Mouse (Mus musculus) hindbrain, embryonic 14.5 days (tissue): Measurements from ENCODE around the gene Atp8a2. TPM values are rescaled to one million over a fixed set of nuclear protein-coding genes. Genes with fewer than 3 reads are reported as not detected.
"Not testable (repeated sequence)": the region's sequence is repeated elsewhere in the genome, so short reads cannot be mapped to it uniquely, and the experiment has no call there.

Source experiments
- ATAC-seq: fragments of 200-750 bp; cut with Nextera tagmentation; 2 replicates; pipeline ENCODE4 v1.8.0; 2017; ENCODE audit warnings: moderate number of reproducible peaks, mild to moderate bottlenecking, moderate TSS enrichment, moderate library complexity; ENCODE audit not compliant: low FRiP score
- DNase-seq: peaks from one replicate; pipeline ENCODE4 v3.0.0-alpha.2; 2015; ENCODE audit warnings: low spot score
- H3K27ac ChIP-seq: fragments of 300-500 bp; sonication (generic); 2 replicates; pipeline ENCODE4 v1.5.1; 2014; ENCODE audit warnings: mild to moderate bottlenecking, moderate library complexity
- H3K27me3 ChIP-seq: fragments of 300-500 bp; sonication (generic); 2 replicates; pipeline ENCODE4 v1.6.1; 2014; ENCODE audit warnings: mild to moderate bottlenecking, low read length, mixed read lengths; ENCODE audit not compliant: control insufficient read depth, insufficient read depth
- H3K36me3 ChIP-seq: fragments of 300-500 bp; sonication (generic); replicated peaks from 2 replicates; pipeline ENCODE4 v1.6.1; 2014; ENCODE audit not compliant: control insufficient read depth, insufficient read depth
- H3K4me1 ChIP-seq: fragments of 300-500 bp; sonication (generic); replicated peaks from 2 replicates; pipeline ENCODE4 v1.6.1; 2014; ENCODE audit warnings: antibody characterized with exemption, low read length, mixed read lengths; ENCODE audit not compliant: control insufficient read depth, insufficient read depth
- H3K4me2 ChIP-seq: fragments of 300-500 bp; sonication (generic); replicated peaks from 2 replicates; pipeline ENCODE4 v1.6.1; 2014; ENCODE audit warnings: mild to moderate bottlenecking, moderate library complexity
- H3K4me3 ChIP-seq: fragments of 300-500 bp; sonication (generic); replicated peaks from 2 replicates; pipeline ENCODE4 v1.5.1; 2014; ENCODE audit warnings: mild to moderate bottlenecking, low read length
- H3K9ac ChIP-seq: fragments of 300-500 bp; sonication (generic); 2 replicates; pipeline ENCODE4 v1.6.1; 2014
- H3K9me3 ChIP-seq: fragments of 300-500 bp; sonication (generic); 2 replicates; pipeline ENCODE4 v1.6.1; 2016; ENCODE audit warnings: low read length; ENCODE audit not compliant: control insufficient read depth
- WGBS: fragments of 180-500 bp; shearing (Covaris S2); extraction: QIAGEN DNeasy Blood & Tissue Kit; methylation state at CpG from one replicate; pipeline ENCODE4 v1.1.7; 2014; 5-methylcytosine and 5-hydroxymethylcytosine counted together
- polyA plus RNA-seq: library from polyadenylated mRNA; unstranded; fragments of >200 nt; fragmentation: Nextera tagmentation; extraction: Ambion mirVana; gene quantifications from 2 replicates; pipeline ENCODE4 v1.2.1, GENCODE M21; 2014

Gene Atp8a2
- polyA plus RNA-seq, 1 experiment from 2014 or later, result 40.3 TPM

- Histone ChIP-seq H3K4me2 (no peak overlapping the region), H3K27ac (no peak overlapping the region), H3K4me1 (no peaks in the 10 kb centered on the region), H3K27me3 (no peaks in the 10 kb centered on the region), H3K9me3 (peaks cover 4% of the 10 kb centered on the region; the same call in 1 of the 2 replicates), H3K9ac (no peak overlapping the region), H3K4me3 (no peak overlapping the region), H3K36me3 (no peaks in the 10 kb centered on the region)
- DNase-seq, result peak; percentile 58
- peak; percentile 55; the same call in 1 of the 2 replicates for ATAC-seq
- 50% methylated on average over 4 of the region's 4 CpGs for WGBS
Measured at GRCm38 (mm10) chr14:59862351-59862750, 334.6 kb downstream of the Atp8a2 start.

- no peak for DNase-seq
- no peak for ATAC-seq
- H3K27me3 ChIP-seq, result no peaks in the 10 kb centered on the region
- peaks cover 4% of the 10 kb centered on the region; the same call in 1 of the 2 replicates for H3K9me3 ChIP-seq
- H3K4me3 ChIP-seq, result no peak overlapping the region
- no peak overlapping the region for H3K27ac ChIP-seq
- H3K9ac ChIP-seq, result no peak overlapping the region
- peaks cover 3% of the 10 kb centered on the region; the same call in 1 of the 2 replicates for H3K36me3 ChIP-seq
- 92% methylated on average over 11 of the region's 11 CpGs for WGBS
- H3K4me1 ChIP-seq, result no peaks in the 10 kb centered on the region
- no peak overlapping the region for H3K4me2 ChIP-seq
Measured at GRCm38 (mm10) chr14:59859830-59860229, 337.1 kb downstream of the Atp8a2 start.

GRCm38 (mm10) chr14:59858501-59859225 is 338.3 kb downstream of the Atp8a2 start:
- H3K4me3 ChIP-seq, result no peak overlapping the region
- ATAC-seq (no peak), DNase-seq (no peak)
- H3K36me3 ChIP-seq, result peaks cover 3% of the 10 kb centered on the region; the same call in 1 of the 2 replicates
- H3K4me1 ChIP-seq, result no peaks in the 10 kb centered on the region
- no peak overlapping the region for H3K4me2 ChIP-seq
- no peak overlapping the region for H3K27ac ChIP-seq
- no peaks in the 10 kb centered on the region for H3K9me3 ChIP-seq
- H3K9ac ChIP-seq, result no peak overlapping the region
- H3K27me3 ChIP-seq, result no peaks in the 10 kb centered on the region
- 79% methylated on average over 6 of the region's 6 CpGs for WGBS

GRCm38 (mm10) chr14:59853139-59853538 is 343.8 kb downstream of the Atp8a2 start:
- WGBS, result 76% methylated on average over 9 of the region's 9 CpGs
- Histone ChIP-seq H3K4me2 (no peak overlapping the region), H3K27ac (no peak overlapping the region), H3K4me1 (no peaks in the 10 kb centered on the region), H3K27me3 (no peaks in the 10 kb centered on the region), H3K4me3 (no peak overlapping the region), H3K9me3 (no peaks in the 10 kb centered on the region), H3K9ac (no peak overlapping the region), H3K36me3 (peaks cover 3% of the 10 kb centered on the region; the same call in 1 of the 2 replicates)
- ATAC-seq, result no peak
- DNase-seq, result no peak

GRCm38 (mm10) chr14:59846609-59847375 is 350.2 kb downstream of the Atp8a2 start:
- H3K4me2 ChIP-seq, result no peak overlapping the region
- H3K9me3 ChIP-seq, result no peaks in the 10 kb centered on the region
- H3K36me3 ChIP-seq, result no peaks in the 10 kb centered on the region
- DNase-seq (no peak), ATAC-seq (no peak)
- H3K27ac ChIP-seq, result no peak overlapping the region
- H3K27me3 ChIP-seq, result no peaks in the 10 kb centered on the region
- H3K4me1 ChIP-seq, result no peaks in the 10 kb centered on the region
- no peak overlapping the region for H3K4me3 ChIP-seq
- H3K9ac ChIP-seq, result no peak overlapping the region
- 36% methylated on average over 14 of the region's 14 CpGs for WGBS

GRCm38 (mm10) chr14:59843264-59843942 is 353.6 kb downstream of the Atp8a2 start:
- H3K36me3 ChIP-seq, result no peaks in the 10 kb centered on the region
- no peak for DNase-seq
- H3K4me3 ChIP-seq, result no peak overlapping the region
- H3K4me1 ChIP-seq, result no peaks in the 10 kb centered on the region
- H3K9ac ChIP-seq, result no peak overlapping the region
- no peaks in the 10 kb centered on the region for H3K27me3 ChIP-seq
- no peak for ATAC-seq
- no peak overlapping the region for H3K4me2 ChIP-seq
- 86% methylated on average over 6 of the region's 6 CpGs for WGBS
- H3K9me3 ChIP-seq, result no peaks in the 10 kb centered on the region
- H3K27ac ChIP-seq, result no peak overlapping the region

GRCm38 (mm10) chr14:59839951-59840720 is 356.8 kb downstream of the Atp8a2 start:
- H3K4me3 ChIP-seq, result no peak overlapping the region
- ATAC-seq (no peak), DNase-seq (no peak)
- 78% methylated on average over 14 of the region's 14 CpGs for WGBS
- H3K27me3 ChIP-seq, result no peaks in the 10 kb centered on the region
- H3K36me3 ChIP-seq, result no peaks in the 10 kb centered on the region
- no peaks in the 10 kb centered on the region for H3K9me3 ChIP-seq
- H3K27ac ChIP-seq, result no peak overlapping the region
- no peak overlapping the region for H3K9ac ChIP-seq
- H3K4me1 ChIP-seq, result no peaks in the 10 kb centered on the region
- H3K4me2 ChIP-seq, result no peak overlapping the region

GRCm38 (mm10) chr14:59838446-59839259 is 358.3 kb downstream of the Atp8a2 start:
- not testable (repeated sequence) for H3K9ac ChIP-seq, H3K4me2 ChIP-seq, H3K27ac ChIP-seq, H3K4me1 ChIP-seq, H3K36me3 ChIP-seq, H3K4me3 ChIP-seq, H3K9me3 ChIP-seq, DNase-seq, H3K27me3 ChIP-seq
- WGBS, result 82% methylated on average over 1 of the region's 3 CpGs
- peak; percentile 59; the same call in 1 of the 2 replicates for ATAC-seq
